ENCODE assay signal across 15 mouse cellular contexts in genomic region chr8:10395146-10395545, GRCm38 (mm10).
"Had no signal": no experiment of that assay in that cellular context is flagged by ENCODE, and none has a peak within 500 bp of the region (broad histone marks: within the 10 kb centered on the region; RNA-seq: fewer than 3 reads in every experiment).

No protein-coding gene starts in this region.

- H3K4me2 ChIP-seq: kidney, embryonic 15.5 days; limb, embryonic 15.5 days; liver, embryonic 12.5 days; lung, embryonic 14.5 days; neural tube, embryonic 12.5 days had no signal

- ATAC-seq: intestine, embryonic 16.5 days; liver, embryonic 12.5 days had no signal

- DNase-seq: kidney, adult 2 months; kidney, postnatal 14 days; lung, embryonic 14.5 days; lung, postnatal 10 days; lung, postnatal 4 days; right cerebral cortex, adult 18-20 months; right cerebral cortex, postnatal 25 days; thymus, postnatal 14 days had no signal

- H3K4me3 ChIP-seq: kidney, embryonic 15.5 days; left cerebral cortex, adult 2 months; limb, embryonic 15.5 days; liver, embryonic 12.5 days; myocyte; neural tube, embryonic 12.5 days had no signal

- H3K9me3 ChIP-seq: kidney, embryonic 15.5 days; limb, embryonic 15.5 days; liver, embryonic 12.5 days; neural tube, embryonic 12.5 days had no signal

- H3K4me1 ChIP-seq: kidney, embryonic 15.5 days; limb, embryonic 15.5 days; liver, embryonic 12.5 days had no signal

- H3K9ac ChIP-seq: kidney, embryonic 15.5 days; limb, embryonic 15.5 days; liver, embryonic 12.5 days; lung, embryonic 14.5 days; neural tube, embryonic 12.5 days had no signal

- H3K27me3 ChIP-seq: kidney, embryonic 15.5 days; limb, embryonic 15.5 days; liver, embryonic 12.5 days; neural tube, embryonic 12.5 days had no signal

- H3K27ac ChIP-seq: kidney, embryonic 15.5 days; left cerebral cortex, adult 2 months; limb, embryonic 15.5 days; liver, embryonic 12.5 days; neural tube, embryonic 12.5 days had no signal

- H3K36me3 ChIP-seq: kidney, embryonic 15.5 days; limb, embryonic 15.5 days; liver, embryonic 12.5 days had no signal
